Mouse (Mus musculus): ENCODE results near the gene Lztr1. TPM values are rescaled to one million over a fixed set of nuclear protein-coding genes. Genes with fewer than 3 reads are reported as not detected.

Lztr1 gene
- 102 and 110 TPM in 2 replicates for polyA plus RNA-seq (2015; fragmentation: Nextera tagmentation; extraction: Ambion mirVana)

GRCm38 (mm10) chr16:17508546-17509239, at the start of gene Lztr1:
TSS of gene Lztr1 (plus strand) at chr16:17508688.
- Histone ChIP-seq H3K9ac (peak within 1 kb of the TSS; percentile 85), H3K4me2 (peak within 1 kb of the TSS; percentile 83), H3K27me3 (0 out of 2 replicates have a peak, but pooled peaks cover 3% of the 10 kb centered on the region), H3K27ac (peak within 1 kb of the TSS; percentile 83), H3K36me3 (ENCODE audit: poor library complexity, severe bottlenecking) (peaks cover 24% of the 10 kb centered on the region), H3K4me1 (peaks cover 18% of the 10 kb centered on the region), H3K9me3 (replicated peaks) (no peaks in the 10 kb centered on the region), H3K4me3 (peak within 1 kb of the TSS; percentile 66)
- under 1% methylated on average over 50 of the region's 50 CpGs for WGBS
- ATAC-seq: peak; percentile 98

GRCm38 (mm10) chr16:17460254-17460653, 48.2 kb upstream of the Lztr1 start:
- no peak overlapping the region for H3K4me2 ChIP-seq
- no peak for ATAC-seq
- peaks cover 22% of the 10 kb centered on the region for H3K4me1 ChIP-seq
- H3K36me3 ChIP-seq (ENCODE audit: poor library complexity, severe bottlenecking): peaks cover 46% of the 10 kb centered on the region
- no peak overlapping the region for H3K27ac ChIP-seq
- H3K9me3 ChIP-seq (replicated peaks): no peaks in the 10 kb centered on the region
- H3K9ac ChIP-seq: no peak overlapping the region
- no peaks in the 10 kb centered on the region for H3K27me3 ChIP-seq
- H3K4me3 ChIP-seq: no peak overlapping the region
- 93% methylated on average over 4 of the region's 4 CpGs for WGBS

- Histone ChIP-seq H3K27me3 (no peaks in the 10 kb centered on the region), H3K27ac (no peak overlapping the region), H3K36me3 (ENCODE audit: poor library complexity, severe bottlenecking) (peaks cover 34% of the 10 kb centered on the region), H3K4me1 (peaks cover 10% of the 10 kb centered on the region), H3K9ac (no peak overlapping the region), H3K9me3 (replicated peaks) (no peaks in the 10 kb centered on the region), H3K4me3 (no peak overlapping the region), H3K4me2 (no peak overlapping the region)
- ATAC-seq: no peak
- 94% methylated on average over 1 of the region's 1 CpGs for WGBS
Measured at GRCm38 (mm10) chr16:17461596-17461995, 46.9 kb upstream of the Lztr1 start.

GRCm38 (mm10) chr16:17463184-17463583, 45.3 kb upstream of the Lztr1 start:
- no peak overlapping the region for H3K9ac ChIP-seq
- no peaks in the 10 kb centered on the region for H3K9me3 ChIP-seq (replicated peaks)
- H3K4me2 ChIP-seq: no peak overlapping the region
- no peak overlapping the region for H3K27ac ChIP-seq
- no peak for ATAC-seq
- no peak overlapping the region for H3K4me3 ChIP-seq
- peaks cover 18% of the 10 kb centered on the region for H3K36me3 ChIP-seq (ENCODE audit: poor library complexity, severe bottlenecking)
- H3K27me3 ChIP-seq: no peaks in the 10 kb centered on the region
- 88% methylated on average over 2 of the region's 2 CpGs for WGBS
- H3K4me1 ChIP-seq: no peaks in the 10 kb centered on the region

- Histone ChIP-seq H3K9ac (no peak overlapping the region), H3K36me3 (ENCODE audit: poor library complexity, severe bottlenecking) (peaks cover 25% of the 10 kb centered on the region), H3K4me3 (no peak overlapping the region), H3K9me3 (replicated peaks) (no peaks in the 10 kb centered on the region), H3K27ac (no peak overlapping the region), H3K27me3 (no peaks in the 10 kb centered on the region), H3K4me2 (no peak overlapping the region), H3K4me1 (no peaks in the 10 kb centered on the region)
- ATAC-seq: no peak
- WGBS: 86% methylated on average over 4 of the region's 4 CpGs
Measured at GRCm38 (mm10) chr16:17466875-17467663, 41.4 kb upstream of the Lztr1 start.

- H3K4me3 ChIP-seq: no peak overlapping the region
- peaks cover 52% of the 10 kb centered on the region for H3K36me3 ChIP-seq (ENCODE audit: poor library complexity, severe bottlenecking)
- no peak overlapping the region for H3K9ac ChIP-seq
- WGBS: 90% methylated on average over 6 of the region's 6 CpGs
- ATAC-seq: no peak
- H3K27ac ChIP-seq: no peak overlapping the region
- no peak overlapping the region for H3K4me2 ChIP-seq
- peaks cover 3% of the 10 kb centered on the region for H3K4me1 ChIP-seq
- no peaks in the 10 kb centered on the region for H3K9me3 ChIP-seq (replicated peaks)
- no peaks in the 10 kb centered on the region for H3K27me3 ChIP-seq
Measured at GRCm38 (mm10) chr16:17472498-17472897, 36.0 kb upstream of the Lztr1 start.

GRCm38 (mm10) chr16:17474091-17474490, 34.4 kb upstream of the Lztr1 start:
- no peaks in the 10 kb centered on the region for H3K27me3 ChIP-seq
- H3K27ac ChIP-seq: no peak overlapping the region
- H3K4me3 ChIP-seq: no peak overlapping the region
- H3K36me3 ChIP-seq (ENCODE audit: poor library complexity, severe bottlenecking): peaks cover 54% of the 10 kb centered on the region
- no peaks in the 10 kb centered on the region for H3K9me3 ChIP-seq (replicated peaks)
- H3K4me2 ChIP-seq: no peak overlapping the region
- peaks cover 3% of the 10 kb centered on the region for H3K4me1 ChIP-seq
- H3K9ac ChIP-seq: no peak overlapping the region
- ATAC-seq: no peak

GRCm38 (mm10) chr16:17474761-17475160, 33.7 kb upstream of the Lztr1 start:
- WGBS: 79% methylated on average over 2 of the region's 2 CpGs
- Histone ChIP-seq H3K4me1 (peaks cover 3% of the 10 kb centered on the region), H3K4me2 (no peak overlapping the region), H3K9me3 (replicated peaks) (no peaks in the 10 kb centered on the region), H3K4me3 (no peak overlapping the region), H3K27ac (no peak overlapping the region), H3K9ac (no peak overlapping the region), H3K27me3 (no peaks in the 10 kb centered on the region), H3K36me3 (ENCODE audit: poor library complexity, severe bottlenecking) (peaks cover 53% of the 10 kb centered on the region)
- ATAC-seq: no peak

GRCm38 (mm10) chr16:17475326-17475725, 33.2 kb upstream of the Lztr1 start:
- no peak overlapping the region for H3K9ac ChIP-seq
- H3K4me1 ChIP-seq: peaks cover 3% of the 10 kb centered on the region
- no peak for ATAC-seq
- no peaks in the 10 kb centered on the region for H3K9me3 ChIP-seq (replicated peaks)
- H3K4me2 ChIP-seq: no peak overlapping the region
- H3K36me3 ChIP-seq (ENCODE audit: poor library complexity, severe bottlenecking): peaks cover 47% of the 10 kb centered on the region
- WGBS: 86% methylated on average over 4 of the region's 4 CpGs
- no peak overlapping the region for H3K27ac ChIP-seq
- no peak overlapping the region for H3K4me3 ChIP-seq
- no peaks in the 10 kb centered on the region for H3K27me3 ChIP-seq

GRCm38 (mm10) chr16:17478331-17478943, 30.1 kb upstream of the Lztr1 start:
- Histone ChIP-seq H3K36me3 (ENCODE audit: poor library complexity, severe bottlenecking) (peaks cover 35% of the 10 kb centered on the region), H3K4me1 (peaks cover 3% of the 10 kb centered on the region), H3K4me3 (no peak overlapping the region), H3K4me2 (no peak overlapping the region), H3K9me3 (replicated peaks) (no peaks in the 10 kb centered on the region), H3K27ac (no peak overlapping the region), H3K9ac (no peak overlapping the region), H3K27me3 (no peaks in the 10 kb centered on the region)
- no peak for ATAC-seq
- 77% methylated on average over 4 of the region's 4 CpGs for WGBS

- peaks cover 54% of the 10 kb centered on the region for H3K36me3 ChIP-seq (ENCODE audit: poor library complexity, severe bottlenecking)
- H3K4me2 ChIP-seq: no peak overlapping the region
- H3K4me1 ChIP-seq: peaks cover 6% of the 10 kb centered on the region; the same call in 1 of the 2 replicates
- H3K4me3 ChIP-seq: no peak overlapping the region
- no peak overlapping the region for H3K27ac ChIP-seq
- H3K9me3 ChIP-seq (replicated peaks): no peaks in the 10 kb centered on the region
- no peak overlapping the region for H3K9ac ChIP-seq
- WGBS: 97% methylated on average over 2 of the region's 2 CpGs
- H3K27me3 ChIP-seq: no peaks in the 10 kb centered on the region
- ATAC-seq: no peak
Measured at GRCm38 (mm10) chr16:17481465-17481864, 27.0 kb upstream of the Lztr1 start.

GRCm38 (mm10) chr16:17486505-17486904, 22.0 kb upstream of the Lztr1 start:
- H3K27me3 ChIP-seq: peaks cover 17% of the 10 kb centered on the region; the same call in 1 of the 2 replicates
- no peaks in the 10 kb centered on the region for H3K9me3 ChIP-seq (replicated peaks)
- H3K4me3 ChIP-seq: no peak overlapping the region
- no peak for ATAC-seq
- peaks cover 53% of the 10 kb centered on the region for H3K36me3 ChIP-seq (ENCODE audit: poor library complexity, severe bottlenecking)
- no peak overlapping the region for H3K9ac ChIP-seq
- peaks cover 16% of the 10 kb centered on the region for H3K4me1 ChIP-seq
- H3K4me2 ChIP-seq: no peak overlapping the region
- no peak overlapping the region for H3K27ac ChIP-seq
- WGBS: 38% methylated on average over 3 of the region's 3 CpGs

Data from forebrain, embryonic 13.5 days (tissue).